Mouse (Mus musculus): Measurements from ENCODE around the gene Mastl. TPM values are rescaled to one million over a fixed set of nuclear protein-coding genes. Genes with fewer than 3 reads are reported as not detected.

The Mastl gene
- polyA plus RNA-seq (2014; fragmentation: Nextera tagmentation; extraction: Ambion mirVana): 1.9 and 3.9 TPM in 2 replicates

DNA sequence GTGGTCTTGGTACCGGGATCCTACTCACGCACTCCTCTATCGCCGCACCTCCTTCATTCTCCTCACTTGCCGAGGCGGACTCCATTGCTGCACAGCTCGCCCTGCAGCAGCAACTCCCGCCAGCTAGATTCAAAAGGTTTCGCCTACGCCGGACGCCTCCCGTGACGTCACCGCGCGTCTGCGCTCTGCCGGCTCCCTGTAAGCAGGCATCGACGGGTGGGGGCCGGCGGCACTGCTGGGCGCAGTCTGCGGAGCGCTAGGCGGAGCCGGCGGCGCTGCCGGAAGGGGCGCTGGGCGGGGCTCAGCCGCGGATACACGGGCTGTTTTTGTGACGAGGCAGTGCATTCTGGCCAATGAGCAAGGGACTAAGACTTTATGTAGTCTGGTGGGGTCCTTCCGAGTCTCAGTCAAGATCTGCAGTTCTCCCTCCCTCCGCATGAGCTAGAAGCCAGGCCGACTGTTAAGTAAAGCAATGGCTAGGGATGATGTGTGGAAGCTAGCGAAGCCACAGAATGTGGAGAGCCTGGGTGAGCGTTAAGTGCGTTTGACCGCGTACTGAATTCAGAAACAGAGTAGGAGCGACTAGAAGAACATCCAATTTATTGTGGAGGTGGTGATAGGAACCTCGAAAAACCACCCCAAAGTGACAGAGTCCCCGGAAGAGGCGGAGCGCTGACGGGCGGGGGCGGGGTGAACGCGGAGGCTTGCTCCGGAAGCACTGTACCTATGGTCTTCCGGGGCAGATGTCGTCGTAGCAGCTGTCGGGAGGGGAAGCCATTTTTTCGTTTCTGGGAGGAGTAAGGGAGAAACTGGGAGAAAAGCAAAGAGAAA, at the start of gene Mastl, which contains the start of gene Yme1l1:
Gene Mastl (minus strand): TSS at position 248 of the 831 bp plus-strand sequence.
Gene Yme1l1 (plus strand): TSS at position 593 of the 831 bp plus-strand sequence.
- Histone ChIP-seq H3K4me2 (ENCODE audit: low read length) (peak within 1 kb of the TSS; percentile 84), H3K9me3 (ENCODE audit: control insufficient read depth, low read length) (no peaks in the 10 kb centered on the region), H3K4me1 (ENCODE audit: control insufficient read depth, insufficient read depth, low read length) (peaks cover 25% of the 10 kb centered on the region), H3K27me3 (ENCODE audit: control insufficient read depth, insufficient read depth, low read length) (no peaks in the 10 kb centered on the region), H3K36me3 (ENCODE audit: control insufficient read depth, insufficient read depth, low read length) (0 out of 2 replicates have a peak, but pooled peaks cover 2% of the 10 kb centered on the region), H3K4me3 (replicated peaks; ENCODE audit: low read depth, low read length) (peak within 1 kb of the TSS; percentile 67), H3K9ac (replicated peaks; ENCODE audit: low read length) (peak within 1 kb of the TSS; percentile 54), H3K27ac (replicated peaks; ENCODE audit: low read depth, low read length) (peak within 1 kb of the TSS; percentile 96)
- under 1% methylated on average over 61 of the region's 61 CpGs for WGBS
- DNase-seq (peak; percentile 100), ATAC-seq (ENCODE audit: low FRiP score, low TSS enrichment) (peak; percentile 98)

GRCm38 (mm10) chr2:23202900-23203670, 47.3 kb upstream of the Mastl start:
- peak; percentile 20; the same call in 1 of the 2 replicates for ATAC-seq (ENCODE audit: low FRiP score, low TSS enrichment)
- H3K9me3 ChIP-seq (ENCODE audit: control insufficient read depth, low read length): no peaks in the 10 kb centered on the region
- no peaks in the 10 kb centered on the region for H3K27me3 ChIP-seq (ENCODE audit: control insufficient read depth, insufficient read depth, low read length)
- whole genome bisulfite sequencing: 66% methylated on average over 15 of the region's 15 CpGs
- H3K4me3 ChIP-seq (replicated peaks; ENCODE audit: low read depth, low read length): no peak overlapping the region
- no peak overlapping the region for H3K4me2 ChIP-seq (ENCODE audit: low read length)
- peaks cover 13% of the 10 kb centered on the region for H3K36me3 ChIP-seq (ENCODE audit: control insufficient read depth, insufficient read depth, low read length)
- H3K27ac ChIP-seq (replicated peaks; ENCODE audit: low read depth, low read length): no peak overlapping the region
- H3K4me1 ChIP-seq (ENCODE audit: control insufficient read depth, insufficient read depth, low read length): no peaks in the 10 kb centered on the region
- no peak overlapping the region for H3K9ac ChIP-seq (replicated peaks; ENCODE audit: low read length)
- no peak for DNase-seq

- Histone ChIP-seq H3K9me3 (ENCODE audit: control insufficient read depth, low read length) (no peaks in the 10 kb centered on the region), H3K27ac (replicated peaks; ENCODE audit: low read depth, low read length) (no peak overlapping the region), H3K36me3 (ENCODE audit: control insufficient read depth, insufficient read depth, low read length) (peaks cover 23% of the 10 kb centered on the region), H3K27me3 (ENCODE audit: control insufficient read depth, insufficient read depth, low read length) (no peaks in the 10 kb centered on the region), H3K4me2 (ENCODE audit: low read length) (no peak overlapping the region), H3K9ac (replicated peaks; ENCODE audit: low read length) (no peak overlapping the region), H3K4me1 (ENCODE audit: control insufficient read depth, insufficient read depth, low read length) (no peaks in the 10 kb centered on the region), H3K4me3 (replicated peaks; ENCODE audit: low read depth, low read length) (no peak overlapping the region)
- WGBS: 91% methylated on average over 1 of the region's 1 CpGs
- DNase-seq: no peak
- no peak for ATAC-seq (ENCODE audit: low FRiP score, low TSS enrichment)
Measured at GRCm38 (mm10) chr2:23201034-23201433, 45.2 kb upstream of the Mastl start.

GRCm38 (mm10) chr2:23194366-23194765, 38.5 kb upstream of the Mastl start:
- no peak overlapping the region for H3K4me2 ChIP-seq (ENCODE audit: low read length)
- peaks cover 73% of the 10 kb centered on the region for H3K36me3 ChIP-seq (ENCODE audit: control insufficient read depth, insufficient read depth, low read length)
- H3K27me3 ChIP-seq (ENCODE audit: control insufficient read depth, insufficient read depth, low read length): no peaks in the 10 kb centered on the region
- WGBS: 84% methylated on average over 1 of the region's 1 CpGs
- no peaks in the 10 kb centered on the region for H3K4me1 ChIP-seq (ENCODE audit: control insufficient read depth, insufficient read depth, low read length)
- ATAC-seq (ENCODE audit: low FRiP score, low TSS enrichment): no peak
- H3K27ac ChIP-seq (replicated peaks; ENCODE audit: low read depth, low read length): no peak overlapping the region
- H3K4me3 ChIP-seq (replicated peaks; ENCODE audit: low read depth, low read length): no peak overlapping the region
- H3K9me3 ChIP-seq (ENCODE audit: control insufficient read depth, low read length): no peaks in the 10 kb centered on the region
- H3K9ac ChIP-seq (replicated peaks; ENCODE audit: low read length): no peak overlapping the region
- DNase-seq: no peak

DNA sequence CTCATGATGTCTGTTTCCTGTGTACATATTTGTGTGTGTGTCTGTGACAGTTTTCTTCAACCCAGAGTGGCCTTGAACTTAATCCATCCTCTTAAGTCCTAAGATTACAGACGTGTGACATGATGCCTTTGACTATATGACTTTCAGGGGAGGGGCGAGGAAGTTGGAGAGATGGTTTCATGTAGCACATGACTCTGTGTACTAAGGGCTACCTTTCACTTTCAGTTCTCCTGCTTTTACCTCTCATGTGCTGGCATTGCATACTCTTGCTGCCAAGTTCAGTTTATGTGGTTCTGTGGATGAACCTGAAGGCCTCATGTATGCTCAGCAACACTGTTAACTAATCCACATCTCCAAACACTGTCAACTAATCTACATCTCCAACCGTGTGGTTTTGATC, 16.5 kb upstream of the Mastl start:
- 90% methylated on average over 3 of the region's 3 CpGs for WGBS
- Histone ChIP-seq H3K4me3 (replicated peaks; ENCODE audit: low read depth, low read length) (no peak overlapping the region), H3K9me3 (ENCODE audit: control insufficient read depth, low read length) (no peaks in the 10 kb centered on the region), H3K27me3 (ENCODE audit: control insufficient read depth, insufficient read depth, low read length) (no peaks in the 10 kb centered on the region), H3K4me2 (ENCODE audit: low read length) (no peak overlapping the region), H3K27ac (replicated peaks; ENCODE audit: low read depth, low read length) (no peak overlapping the region), H3K9ac (replicated peaks; ENCODE audit: low read length) (no peak overlapping the region), H3K36me3 (ENCODE audit: control insufficient read depth, insufficient read depth, low read length) (peaks cover 79% of the 10 kb centered on the region), H3K4me1 (ENCODE audit: control insufficient read depth, insufficient read depth, low read length) (no peaks in the 10 kb centered on the region)
- ATAC-seq (ENCODE audit: low FRiP score, low TSS enrichment) (no peak), DNase-seq (no peak)

DNA sequence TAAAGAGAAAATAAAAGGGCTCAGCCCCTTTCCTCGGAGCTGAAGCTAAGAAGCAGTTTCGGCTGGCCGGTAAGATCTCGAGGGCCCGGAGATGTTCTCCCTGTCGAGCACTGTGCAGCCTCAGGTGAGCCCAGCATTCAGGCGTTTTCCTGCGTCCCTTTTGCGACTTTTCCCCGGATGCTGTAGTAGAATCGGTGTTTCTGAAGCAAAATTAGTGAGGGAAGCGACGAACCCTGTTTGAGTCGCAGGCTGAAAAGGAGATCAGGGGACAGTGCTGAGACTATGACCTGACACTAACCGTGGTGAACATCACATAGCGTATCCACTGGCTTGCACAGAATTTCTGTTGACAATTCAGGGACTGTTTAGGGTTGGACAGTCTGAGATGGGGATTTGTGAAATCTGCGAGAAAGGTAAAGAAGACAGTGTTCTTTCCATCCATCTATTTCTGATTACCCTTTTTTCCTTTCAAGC, 821 bp upstream of the Mastl start:
- peak overlapping the region; percentile 84 for H3K4me2 ChIP-seq (ENCODE audit: low read length)
- H3K4me1 ChIP-seq (ENCODE audit: control insufficient read depth, insufficient read depth, low read length): peaks cover 25% of the 10 kb centered on the region
- H3K9me3 ChIP-seq (ENCODE audit: control insufficient read depth, low read length): no peaks in the 10 kb centered on the region
- ATAC-seq (ENCODE audit: low FRiP score, low TSS enrichment) (peak; percentile 9), DNase-seq (no peak)
- peaks cover 4% of the 10 kb centered on the region; the same call in 1 of the 2 replicates for H3K36me3 ChIP-seq (ENCODE audit: control insufficient read depth, insufficient read depth, low read length)
- peak overlapping the region; percentile 96 for H3K27ac ChIP-seq (replicated peaks; ENCODE audit: low read depth, low read length)
- peak overlapping the region; percentile 67 for H3K4me3 ChIP-seq (replicated peaks; ENCODE audit: low read depth, low read length)
- H3K27me3 ChIP-seq (ENCODE audit: control insufficient read depth, insufficient read depth, low read length): no peaks in the 10 kb centered on the region
- peak overlapping the region; percentile 54 for H3K9ac ChIP-seq (replicated peaks; ENCODE audit: low read length)
- WGBS: under 1% methylated on average over 17 of the region's 17 CpGs

DNA sequence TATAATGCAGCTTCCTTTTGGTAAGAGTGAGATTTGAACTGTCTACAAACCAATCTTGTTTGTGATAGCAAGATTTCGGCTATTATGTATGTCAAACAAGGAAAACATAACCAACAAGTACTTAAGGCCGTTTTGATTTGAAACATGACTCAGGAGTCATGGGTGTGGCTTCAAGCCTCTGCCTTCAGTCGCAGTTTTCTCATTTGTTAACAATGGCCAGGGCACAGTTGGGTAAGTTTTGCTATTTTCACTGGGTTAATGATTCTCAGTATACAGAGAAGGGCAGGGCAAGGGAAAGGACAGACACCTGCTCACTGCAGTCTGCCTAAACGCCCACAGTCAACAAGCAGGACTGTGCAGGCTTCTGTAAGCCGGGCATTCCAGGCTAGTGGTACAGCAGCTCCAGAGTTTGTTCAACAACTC, 614 bp downstream of the Mastl start:
- H3K27ac ChIP-seq (replicated peaks; ENCODE audit: low read depth, low read length): no peak overlapping the region
- WGBS: 8% methylated on average over 5 of the region's 5 CpGs
- H3K4me3 ChIP-seq (replicated peaks; ENCODE audit: low read depth, low read length): peak overlapping the region; percentile 67
- peaks cover 25% of the 10 kb centered on the region for H3K4me1 ChIP-seq (ENCODE audit: control insufficient read depth, insufficient read depth, low read length)
- H3K9ac ChIP-seq (replicated peaks; ENCODE audit: low read length): peak overlapping the region; percentile 54
- H3K36me3 ChIP-seq (ENCODE audit: control insufficient read depth, insufficient read depth, low read length): no peaks in the 10 kb centered on the region
- no peaks in the 10 kb centered on the region for H3K9me3 ChIP-seq (ENCODE audit: control insufficient read depth, low read length)
- H3K4me2 ChIP-seq (ENCODE audit: low read length): peak overlapping the region; percentile 84
- H3K27me3 ChIP-seq (ENCODE audit: control insufficient read depth, insufficient read depth, low read length): no peaks in the 10 kb centered on the region
- ATAC-seq (ENCODE audit: low FRiP score, low TSS enrichment): 0 out of 2 replicates have a peak, but pooled peaks have one; percentile 3
- no peak for DNase-seq

GRCm38 (mm10) chr2:23119573-23119972, 36.3 kb downstream of the Mastl start:
- Histone ChIP-seq H3K27ac (replicated peaks; ENCODE audit: low read depth, low read length) (no peak overlapping the region), H3K36me3 (ENCODE audit: control insufficient read depth, insufficient read depth, low read length) (peaks cover 10% of the 10 kb centered on the region), H3K4me3 (replicated peaks; ENCODE audit: low read depth, low read length) (no peak overlapping the region), H3K9ac (replicated peaks; ENCODE audit: low read length) (no peak overlapping the region), H3K4me2 (ENCODE audit: low read length) (no peak overlapping the region), H3K27me3 (ENCODE audit: control insufficient read depth, insufficient read depth, low read length) (no peaks in the 10 kb centered on the region), H3K4me1 (ENCODE audit: control insufficient read depth, insufficient read depth, low read length) (no peaks in the 10 kb centered on the region), H3K9me3 (ENCODE audit: control insufficient read depth, low read length) (no peaks in the 10 kb centered on the region; the same call in 1 of the 2 replicates)
- DNase-seq (no peak), ATAC-seq (ENCODE audit: low FRiP score, low TSS enrichment) (no peak)
